8 mouse cellular contexts compared by ENCODE assay signal in the genomic region with DNA sequence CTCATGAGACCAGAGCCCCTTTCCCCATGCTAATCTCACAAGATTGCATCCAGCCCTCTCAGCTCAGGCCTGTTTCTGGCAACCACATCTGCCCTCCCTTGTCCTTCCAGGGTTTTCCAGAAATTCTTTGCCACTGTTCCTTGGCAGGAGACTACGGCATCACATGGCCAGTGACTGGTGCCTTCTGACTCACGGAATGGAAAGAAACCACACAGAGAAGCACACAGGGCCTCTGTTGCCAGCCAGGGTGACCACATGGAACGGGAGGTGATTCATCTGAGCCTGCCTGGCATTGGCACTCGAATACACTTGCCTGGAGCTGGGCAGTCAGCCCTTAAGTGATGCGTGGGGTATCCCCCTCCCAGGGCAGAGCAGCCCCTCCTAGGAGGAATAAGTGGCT. TPM values are rescaled to one million over a fixed set of nuclear protein-coding genes. Genes with fewer than 3 reads are reported as not detected.
DNase-seq lines count a peak whose midpoint lies in the region; ATAC-seq and TF ChIP-seq lines count a peak whose summit lies in the region.

No protein-coding gene starts in this region.

- 60% methylated on average over 5 of the region's 5 CpGs for WGBS in midbrain, postnatal 0 days
- 62% methylated on average over 5 of the region's 5 CpGs for WGBS in midbrain, embryonic 16.5 days
- 66% methylated on average over 5 of the region's 5 CpGs for WGBS in midbrain, embryonic 15.5 days

- no peak overlapping the region for H3K27ac ChIP-seq in midbrain, postnatal 0 days (ENCODE audit: low read depth, low read length)
- H3K27ac ChIP-seq in midbrain, embryonic 16.5 days (ENCODE audit: low read length), result no peak overlapping the region
- peak overlapping the region; percentile 50; the same call in 1 of the 2 replicates for H3K27ac ChIP-seq in brown adipose tissue, adult 24 weeks (replicated peaks; ENCODE audit: low read depth, low read length)
- no peak overlapping the region for H3K27ac ChIP-seq in midbrain, embryonic 15.5 days

- no peak overlapping the region for H3K4me2 ChIP-seq in midbrain, postnatal 0 days (ENCODE audit: low read depth, low read length, poor library complexity, severe bottlenecking)
- H3K4me2 ChIP-seq in midbrain, embryonic 16.5 days (ENCODE audit: low read length), result no peak overlapping the region
- no peak overlapping the region for H3K4me2 ChIP-seq in midbrain, embryonic 15.5 days

- no peak overlapping the region for H3K4me3 ChIP-seq in midbrain, postnatal 0 days (ENCODE audit: low read depth, low read length)
- H3K4me3 ChIP-seq in midbrain, embryonic 16.5 days (ENCODE audit: low read depth, low read length), result no peak overlapping the region
- no peak overlapping the region for H3K4me3 ChIP-seq in brown adipose tissue, adult 24 weeks (ENCODE audit: insufficient read depth, low read depth, low read length)
- H3K4me3 ChIP-seq in midbrain, embryonic 15.5 days, result no peak overlapping the region

- H3K9me3 ChIP-seq in midbrain, postnatal 0 days (ENCODE audit: low read length), result no peaks in the 10 kb centered on the region
- H3K9me3 ChIP-seq in midbrain, embryonic 16.5 days (replicated peaks; ENCODE audit: control insufficient read depth, low read length, poor library complexity, severe bottlenecking), result no peaks in the 10 kb centered on the region
- no peaks in the 10 kb centered on the region for H3K9me3 ChIP-seq in midbrain, embryonic 15.5 days

- H3K4me1 ChIP-seq in midbrain, postnatal 0 days (ENCODE audit: insufficient read depth, low read length), result no peaks in the 10 kb centered on the region
- no peaks in the 10 kb centered on the region for H3K4me1 ChIP-seq in midbrain, embryonic 16.5 days (ENCODE audit: control insufficient read depth, insufficient read depth, low read length)
- peaks cover 7% of the 10 kb centered on the region; the same call in 1 of the 2 replicates for H3K4me1 ChIP-seq in brown adipose tissue, adult 24 weeks (ENCODE audit: control insufficient read depth, insufficient read depth, insufficient read length, low read length)
- H3K4me1 ChIP-seq in midbrain, embryonic 15.5 days, result no peaks in the 10 kb centered on the region

- no peak overlapping the region for H3K9ac ChIP-seq in midbrain, postnatal 0 days (replicated peaks; ENCODE audit: low read length, poor library complexity, severe bottlenecking)
- H3K9ac ChIP-seq in midbrain, embryonic 16.5 days (ENCODE audit: low read depth, low read length), result no peak overlapping the region
- no peak overlapping the region for H3K9ac ChIP-seq in midbrain, embryonic 15.5 days

- TF ChIP-seq CTCF in midbrain, postnatal 0 days (IDR thresholded peaks at IDR 0.05), result no peak

- H3K27me3 ChIP-seq in midbrain, postnatal 0 days (ENCODE audit: insufficient read depth, low read length), result no peaks in the 10 kb centered on the region
- no peaks in the 10 kb centered on the region for H3K27me3 ChIP-seq in midbrain, embryonic 16.5 days (ENCODE audit: control insufficient read depth, insufficient read depth, low read depth, low read length)
- H3K27me3 ChIP-seq in midbrain, embryonic 15.5 days (replicated peaks), result no peaks in the 10 kb centered on the region

- peak; percentile 79 for DNase-seq in midbrain, postnatal 0 days (ENCODE audit: low spot score)
- peak; percentile 76 to 82 for DNase-seq in heart, adult 9 months (ENCODE audit: low spot score in 2 of 2)
- DNase-seq in left cerebral cortex, adult 9 months (ENCODE audit: low spot score in 2 of 2), result peak; percentile 54 to 76
- no peak for DNase-seq in embryo, embryonic 10.5 days (ENCODE audit: low spot score)
- DNase-seq in spleen, postnatal 14 days (ENCODE audit: low spot score in 2 of 2), result no peak

- no peaks in the 10 kb centered on the region for H3K36me3 ChIP-seq in midbrain, postnatal 0 days (ENCODE audit: insufficient read depth, low read length)
- no peaks in the 10 kb centered on the region for H3K36me3 ChIP-seq in midbrain, embryonic 16.5 days (ENCODE audit: control insufficient read depth, insufficient read depth, low read length)
- H3K36me3 ChIP-seq in midbrain, embryonic 15.5 days (replicated peaks), result no peaks in the 10 kb centered on the region

- ATAC-seq in midbrain, postnatal 0 days (ENCODE audit: low FRiP score), result peak; percentile 76
- ATAC-seq in midbrain, embryonic 16.5 days, result no peak
- ATAC-seq in midbrain, embryonic 15.5 days (replicated peaks), result no peak

RNA-seq across cellular contexts. Expression of gene Nenf, which starts 25.6 kb away (rescaled TPM):
- 168 and 184 TPM in 2 replicates for total RNA-seq in midbrain, postnatal 0 days (2014; rRNA removed)
- polyA plus RNA-seq in midbrain, postnatal 0 days (2015; fragmentation: Nextera tagmentation; extraction: Ambion mirVana), result 185 and 200 TPM in 2 replicates
- 121 and 139 TPM in 2 replicates for polyA plus RNA-seq in midbrain, embryonic 16.5 days (2015; fragmentation: Nextera tagmentation; extraction: Ambion mirVana)
- polyA plus RNA-seq in brown adipose tissue, adult 24 weeks (2012; ENCODE audit: insufficient read depth, insufficient read length, missing spikeins), result 88.0 and 96.2 TPM in 2 replicates
- polyA plus RNA-seq in midbrain, embryonic 15.5 days (2015; fragmentation: Nextera tagmentation; extraction: Ambion mirVana), result 111 and 123 TPM in 2 replicates

RNA-seq across cellular contexts. Expression of gene Tmem206, which starts 33.4 kb away (rescaled TPM):
- total RNA-seq in midbrain, postnatal 0 days (2014; rRNA removed), result 19.7 and 23.2 TPM in 2 replicates
- polyA plus RNA-seq in midbrain, postnatal 0 days (2015; fragmentation: Nextera tagmentation; extraction: Ambion mirVana), result 27.6 and 28.3 TPM in 2 replicates
- 41.0 and 43.0 TPM in 2 replicates for polyA plus RNA-seq in midbrain, embryonic 16.5 days (2015; fragmentation: Nextera tagmentation; extraction: Ambion mirVana)
- 1.8 and 2.3 TPM in 2 replicates for polyA plus RNA-seq in brown adipose tissue, adult 24 weeks (2012; ENCODE audit: insufficient read depth, insufficient read length, missing spikeins)
- 43.2 and 44.5 TPM in 2 replicates for polyA plus RNA-seq in midbrain, embryonic 15.5 days (2015; fragmentation: Nextera tagmentation; extraction: Ambion mirVana)

Comparison
In these comparisons a context has a peak if more than half of its experiments do, and no peak if none do; other contexts are left out.
1. DNase-seq: peak in midbrain, postnatal 0 days (single experiment), heart, adult 9 months (2 of 2) and left cerebral cortex, adult 9 months (2 of 2); none in embryo, embryonic 10.5 days (single experiment) and spleen, postnatal 14 days (0 of 2).